Mouse (Mus musculus) hindbrain, embryonic 11.5 days (tissue): ENCODE results near the gene Fastkd1. TPM values are rescaled to one million over a fixed set of nuclear protein-coding genes. Genes with fewer than 3 reads are reported as not detected.

Source experiments
- polyA plus RNA-seq: library from polyadenylated mRNA; unstranded; fragments of >200 nt; fragmentation: Nextera tagmentation; extraction: Ambion mirVana; gene quantifications from 2 replicates; pipeline ENCODE4 v1.2.1, GENCODE M21; 2014

Fastkd1 gene
- polyA plus RNA-seq, 1 experiment from 2014 or later, result 19.5 TPM

Other genes starting within 250 kb of the Fastkd1 start
- 2.7 and 2.9 TPM in 2 replicates for gene Lrp2, start 127.5 kb downstream of the Fastkd1 start, polyA plus RNA-seq
- gene Bbs5, start 66.3 kb downstream of the Fastkd1 start, polyA plus RNA-seq, result 20.2 and 21.9 TPM in 2 replicates
- gene Klhl41, start 43.4 kb downstream of the Fastkd1 start, polyA plus RNA-seq, result 0.82 and 2.0 TPM in 2 replicates
- 139 and 140 TPM in 2 replicates for gene Ppig, start 9.0 kb upstream of the Fastkd1 start, polyA plus RNA-seq
- 4.2 and 5.8 TPM in 2 replicates for gene Ccdc173, start 76.1 kb upstream of the Fastkd1 start, polyA plus RNA-seq
- 41.5 and 45.1 TPM in 2 replicates for gene Phospho2, start 76.1 kb upstream of the Fastkd1 start, polyA plus RNA-seq
- 29.1 and 39.0 TPM in 2 replicates for gene Klhl23, start 108.4 kb upstream of the Fastkd1 start, polyA plus RNA-seq
- 408 and 410 TPM in 2 replicates for gene Ssb, start 148.0 kb upstream of the Fastkd1 start, polyA plus RNA-seq
- gene Mettl5, start 172.1 kb upstream of the Fastkd1 start, polyA plus RNA-seq, result 41.6 and 41.7 TPM in 2 replicates
- gene Ubr3, start 183.7 kb upstream of the Fastkd1 start, polyA plus RNA-seq, result 16.9 and 18.2 TPM in 2 replicates